Mouse (Mus musculus): Measurements from ENCODE around the gene Rb1.

DNA sequence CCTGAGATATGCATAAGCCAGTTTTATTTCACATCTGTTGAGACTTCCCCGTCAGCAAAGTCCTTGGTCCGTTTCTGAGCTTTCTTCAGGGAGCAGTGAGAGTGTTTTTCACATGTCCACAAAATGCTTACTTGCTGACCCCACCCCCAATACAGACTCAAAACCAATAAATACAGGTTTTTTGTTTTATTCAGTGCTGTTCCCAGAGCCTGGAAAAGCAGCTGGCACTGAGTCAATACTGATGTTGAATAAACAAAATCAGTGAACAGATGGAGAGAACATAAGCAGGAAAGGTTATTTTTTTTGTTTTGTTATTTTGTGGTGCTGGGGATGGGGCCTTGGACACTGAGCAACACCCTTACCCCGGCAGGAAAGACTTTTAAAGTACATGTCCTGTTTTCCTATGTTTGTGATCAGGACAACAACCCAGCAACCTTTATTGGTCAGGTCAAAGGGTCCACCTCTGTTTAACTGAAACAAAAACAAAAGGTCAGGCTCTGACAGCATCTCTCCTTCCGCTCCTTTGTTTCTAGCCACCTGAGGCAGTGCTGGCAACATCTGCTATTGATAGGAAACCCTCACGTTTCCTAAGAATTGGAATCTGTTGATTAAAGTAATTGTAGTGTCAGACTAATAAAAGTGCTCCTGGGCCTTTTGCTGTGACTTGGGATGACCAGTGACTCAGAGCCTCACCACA, 94.2 kb downstream of the Rb1 start:
- TF ChIP-seq REST (IDR thresholded peaks at IDR 0.05; ENCODE audit: insufficient read depth, insufficient read length), result no peak
- no peak for TF ChIP-seq MAX (IDR thresholded peaks at IDR 0.05; ENCODE audit: low read depth)
- TF ChIP-seq POLR2A (IDR thresholded peaks at IDR 0.05; ENCODE audit: insufficient read length, low read depth), result no peak
- TF ChIP-seq SRF (IDR thresholded peaks at IDR 0.05; ENCODE audit: control insufficient read depth, insufficient read length, low read depth), result no peak
- no peak for TF ChIP-seq USF1 (IDR thresholded peaks at IDR 0.05; ENCODE audit: low read depth)
- TF ChIP-seq POLR2AphosphoS2 (IDR thresholded peaks at IDR 0.05; ENCODE audit: insufficient read length, low read depth), result no peak
- TF ChIP-seq CEBPB (IDR thresholded peaks at IDR 0.05; ENCODE audit: insufficient read depth, poor library complexity, severe bottlenecking), result no peak
- no peak for TF ChIP-seq MYOD1 (IDR thresholded peaks at IDR 0.05; ENCODE audit: control insufficient read depth in 1 of 3, insufficient read length in 2 of 3, low read depth in 2 of 3)
- no peak for TF ChIP-seq MYOG (IDR thresholded peaks at IDR 0.05; ENCODE audit: control insufficient read depth in 1 of 3, insufficient read depth in 1 of 3, insufficient read length in 2 of 3, low read depth in 2 of 3)
- TF ChIP-seq TCF12 (IDR thresholded peaks at IDR 0.05; ENCODE audit: insufficient read depth, poor library complexity, severe bottlenecking), result no peak
